Mouse (Mus musculus) gastrocnemius, adult 8-10 months (tissue): Measurements from ENCODE around the gene Fbn1. TPM values are rescaled to one million over a fixed set of nuclear protein-coding genes. Genes with fewer than 3 reads are reported as not detected.
A peak's percentile ranks its signal among the peaks of the same experiment; 100 is the strongest.

Experiments used
- DNase-seq, 2 experiments: peaks; one replicate each; pipeline ENCODE4 v3.0.0; 2022; ENCODE audit warnings: low spot score in 2 of 2
- total RNA-seq, 4 experiments: library from RNA; stranded (reverse); gene quantifications; 2 replicates each; pipeline ENCODE4 v1.2.4; 2022

The Fbn1 gene
- total RNA-seq, 4 experiments from 2014 or later, result 10.9 to 21.0 (median 17.8) TPM

DNA sequence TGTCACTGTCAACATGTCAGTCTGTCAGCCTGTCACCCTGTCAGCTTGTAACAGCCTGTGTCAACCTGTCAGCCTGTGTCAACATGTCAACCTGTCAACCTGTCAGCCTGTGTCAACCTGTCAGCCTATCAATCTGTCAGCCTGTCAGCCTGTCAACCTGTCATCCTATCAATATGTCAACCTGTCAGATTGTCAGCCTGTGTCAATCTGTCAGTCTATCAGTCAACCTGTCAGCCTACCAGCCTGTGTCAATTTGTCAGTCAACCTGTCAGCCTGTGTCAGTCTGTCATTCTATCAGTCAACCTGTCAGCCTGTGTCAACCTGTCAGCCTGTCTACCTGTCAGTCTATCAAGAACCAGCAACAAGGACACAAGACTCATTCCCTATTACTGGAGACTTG, 6.3 kb downstream of the Fbn1 start:
- DNase-seq, result no peak

- no peak for DNase-seq
Measured at GRCm38 (mm10) chr2:125498216-125498615, 9.6 kb downstream of the Fbn1 start.

GRCm38 (mm10) chr2:125496696-125497095, 11.1 kb downstream of the Fbn1 start:
- DNase-seq, result no peak

- no peak for DNase-seq
Measured at GRCm38 (mm10) chr2:125494831-125495812, 12.7 kb downstream of the Fbn1 start.

- DNase-seq, result no peak
Measured at GRCm38 (mm10) chr2:125494291-125494690, 13.5 kb downstream of the Fbn1 start.

DNA sequence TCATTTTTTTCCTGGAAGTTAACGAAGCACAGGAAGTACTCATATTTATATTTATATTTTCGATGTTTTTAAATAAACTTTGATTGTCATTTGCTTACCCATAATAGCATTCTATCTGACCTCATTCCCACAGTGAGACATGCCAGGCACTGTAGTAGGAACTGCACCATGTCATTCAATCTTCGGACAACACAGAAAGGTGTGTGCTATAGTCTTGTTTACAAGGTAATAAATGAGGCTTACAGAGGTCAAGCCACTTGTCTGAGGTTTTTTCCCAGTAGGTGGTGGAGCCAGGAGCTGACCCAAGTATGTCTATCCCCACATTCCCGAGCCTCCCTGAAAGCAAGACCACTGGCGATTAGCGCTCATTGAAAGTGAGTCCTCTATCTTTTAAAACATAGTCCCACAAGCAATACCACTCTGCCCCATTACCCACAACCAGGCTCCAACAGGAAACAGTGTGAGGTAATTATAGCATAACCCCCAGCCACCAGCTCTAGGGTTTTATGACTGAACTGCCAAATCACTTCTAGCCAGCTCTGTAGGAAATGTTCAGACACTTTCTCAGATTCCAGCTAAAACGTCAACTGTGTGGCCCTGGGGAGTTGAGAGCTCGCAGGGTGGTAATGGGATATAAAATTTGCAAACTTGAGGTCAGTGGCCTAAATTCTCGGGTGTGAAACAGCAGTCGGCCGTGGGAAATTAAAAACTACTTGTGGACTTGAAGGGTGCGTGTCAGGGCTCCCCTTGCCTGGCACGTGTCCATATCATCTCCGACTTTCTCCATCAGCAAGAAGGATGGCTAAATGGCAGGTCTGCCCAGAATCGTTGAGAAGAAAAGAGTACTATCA, 15.5 kb downstream of the Fbn1 start:
- DNase-seq, result no peak

DNA sequence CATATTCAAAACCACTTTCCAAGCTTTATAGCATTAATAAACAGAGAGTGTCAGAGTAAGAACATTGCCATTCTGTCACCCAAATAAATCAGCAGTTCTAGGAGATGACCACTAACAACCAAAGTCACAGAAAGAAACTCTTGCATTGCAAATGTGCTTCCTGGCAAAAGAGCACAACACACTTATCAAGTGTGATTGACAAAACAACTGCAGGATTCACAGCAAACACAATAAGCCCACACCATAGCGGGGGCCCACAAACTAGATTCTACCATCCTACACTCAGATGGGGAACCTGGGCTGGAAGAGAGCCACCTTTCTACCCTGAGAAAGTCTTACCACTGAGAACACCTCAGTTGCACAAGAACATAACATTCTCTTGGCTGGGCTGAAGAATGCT, 17.8 kb downstream of the Fbn1 start:
- DNase-seq, result no peak

- DNase-seq, result no peak
Measured at GRCm38 (mm10) chr2:125484910-125485309, 22.9 kb downstream of the Fbn1 start.

GRCm38 (mm10) chr2:125484164-125484563, 23.6 kb downstream of the Fbn1 start:
- no peak for DNase-seq

GRCm38 (mm10) chr2:125481531-125482317, 26.1 kb downstream of the Fbn1 start:
- no peak for DNase-seq

GRCm38 (mm10) chr2:125481116-125481515, 26.7 kb downstream of the Fbn1 start:
- no peak for DNase-seq

DNA sequence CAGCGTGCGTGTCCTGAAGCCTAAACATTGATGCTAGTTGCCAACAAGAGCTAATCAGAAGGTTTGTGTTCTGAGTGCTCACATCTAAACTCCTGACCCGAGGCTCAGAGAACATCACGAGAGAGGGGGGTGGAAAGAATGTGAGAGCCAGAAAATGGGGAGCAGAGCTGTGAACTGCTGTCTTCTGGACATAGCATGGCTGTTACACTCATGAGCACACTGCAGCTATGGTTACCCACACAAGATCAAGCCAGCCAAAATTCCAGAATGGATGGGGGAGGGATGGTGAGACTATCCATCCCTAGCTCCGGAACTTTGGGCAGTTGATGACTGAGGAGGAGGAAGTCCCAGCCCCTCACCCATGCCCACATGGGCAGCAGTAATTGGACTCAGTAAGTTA, 27.7 kb downstream of the Fbn1 start:
- no peak for DNase-seq

- DNase-seq, result no peak
Measured at GRCm38 (mm10) chr2:125478705-125479104, 29.1 kb downstream of the Fbn1 start.

DNA sequence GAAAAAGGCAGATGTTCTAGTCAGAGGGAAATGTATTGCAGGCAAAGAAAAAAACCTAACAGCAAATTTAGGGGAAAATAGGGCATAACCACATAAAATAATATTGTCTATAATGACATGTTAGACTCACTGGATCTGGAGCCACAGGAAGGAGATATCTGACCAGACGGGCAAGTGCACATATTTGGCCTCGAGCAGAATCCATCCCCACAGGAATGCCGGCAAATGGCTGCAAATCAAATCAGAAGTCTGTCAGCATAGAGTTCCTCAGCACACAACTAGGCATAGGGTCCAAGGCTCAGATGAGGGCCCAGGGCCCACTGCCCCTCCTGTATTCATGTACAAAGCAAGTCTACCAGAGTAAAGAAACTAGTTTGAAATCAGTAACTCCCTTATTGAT, 30.4 kb downstream of the Fbn1 start:
- no peak for DNase-seq

GRCm38 (mm10) chr2:125476231-125476630, 31.6 kb downstream of the Fbn1 start:
- DNase-seq, result no peak

GRCm38 (mm10) chr2:125474690-125475089, 33.1 kb downstream of the Fbn1 start:
- DNase-seq, result no peak

GRCm38 (mm10) chr2:125473228-125473627, 34.6 kb downstream of the Fbn1 start:
- no peak for DNase-seq

DNA sequence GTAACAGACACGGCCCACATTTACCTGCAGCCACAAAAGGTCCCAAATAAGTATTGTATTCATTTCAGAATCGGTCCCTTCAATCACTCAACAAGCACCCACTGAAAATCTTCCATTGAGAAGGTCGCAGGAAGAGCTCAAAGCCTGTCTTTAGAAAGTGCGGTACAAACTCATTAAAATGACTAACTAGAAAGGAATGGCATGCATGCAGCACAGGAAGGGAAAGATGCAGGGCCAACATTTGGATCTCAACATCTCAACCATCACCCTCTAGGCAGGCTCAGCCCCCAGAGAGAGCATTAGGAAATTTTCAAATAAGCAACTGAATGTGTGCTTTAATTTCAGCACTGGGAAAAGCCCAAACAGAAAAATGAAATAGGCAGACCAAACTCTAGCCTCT, 36.1 kb downstream of the Fbn1 start:
- DNase-seq, result no peak

GRCm38 (mm10) chr2:125470553-125471295, 37.1 kb downstream of the Fbn1 start:
- peak in 1 of 2 experiments; percentile 10 for DNase-seq

DNA sequence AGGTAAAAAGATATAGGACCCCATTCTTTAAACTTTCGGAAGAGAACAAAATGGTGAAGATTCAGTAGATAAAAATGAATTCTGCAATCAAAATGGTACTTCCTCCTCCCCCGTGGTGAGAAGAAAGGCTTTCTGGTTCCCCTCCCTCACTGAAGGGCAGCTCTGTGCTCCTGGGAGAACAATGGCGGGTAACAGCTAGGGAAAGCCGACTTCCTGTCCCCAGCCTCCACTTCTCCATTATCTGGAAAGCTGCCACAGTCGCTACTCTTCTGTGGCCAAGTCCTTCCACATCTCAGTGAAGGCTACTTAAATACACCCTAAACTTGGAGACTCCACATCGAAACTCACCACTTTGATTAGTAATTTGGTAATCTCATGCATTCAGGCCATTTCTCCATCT, 43.8 kb downstream of the Fbn1 start:
- no peak for DNase-seq

DNA sequence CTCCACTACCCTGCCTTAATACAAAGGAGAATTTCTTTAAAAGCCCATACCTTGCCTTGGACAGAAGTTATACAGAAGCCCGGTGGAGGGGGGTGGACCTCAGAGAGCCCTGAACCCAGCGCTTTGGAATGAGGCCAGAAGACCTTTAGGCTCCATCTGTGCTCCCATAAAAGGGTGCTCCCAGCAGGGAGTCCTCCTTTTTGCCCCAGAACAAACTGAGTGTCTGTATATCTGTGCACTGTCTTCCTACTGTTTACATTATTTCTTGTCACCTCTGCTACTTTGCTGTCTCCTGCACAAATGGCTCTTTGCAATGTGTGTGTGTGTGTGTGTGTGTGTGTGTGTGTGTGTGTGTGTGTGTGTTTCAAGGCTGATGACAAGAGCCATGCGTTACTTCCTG, 48.7 kb downstream of the Fbn1 start:
- no peak for DNase-seq
